Mouse (Mus musculus) forebrain, postnatal 0 days (tissue): ENCODE results near the gene AI837181. TPM values are rescaled to one million over a fixed set of nuclear protein-coding genes. Genes with fewer than 3 reads are reported as not detected.
"Not testable (repeated sequence)": the region's sequence is repeated elsewhere in the genome, so short reads cannot be mapped to it uniquely, and the experiment has no call there.

ENCODE experiments used
- ATAC-seq: fragments of 200-750 bp; cut with Nextera tagmentation; 2 replicates; pipeline ENCODE4 v1.8.0; 2017; ENCODE audit warnings: mild to moderate bottlenecking, moderate library complexity
- DNase-seq: peaks from one replicate; pipeline ENCODE4 v3.0.0-alpha.2; 2015
- H3K27ac ChIP-seq: fragments of 300-500 bp; sonication (generic); 2 replicates; pipeline ENCODE4 v1.5.1; 2014; ENCODE audit warnings: low read depth, mild to moderate bottlenecking, antibody characterized with exemption, low read length, moderate library complexity, mixed read lengths
- H3K27me3 ChIP-seq: fragments of 300-500 bp; sonication (generic); 2 replicates; pipeline ENCODE4 v1.6.1; 2014; ENCODE audit warnings: mild to moderate bottlenecking, low read length, mixed read lengths; ENCODE audit not compliant: insufficient read depth
- H3K36me3 ChIP-seq: fragments of 300-500 bp; sonication (generic); 2 replicates; pipeline ENCODE4 v1.6.1; 2014; ENCODE audit warnings: mild to moderate bottlenecking, moderate library complexity; ENCODE audit not compliant: insufficient read depth
- H3K4me1 ChIP-seq: fragments of 300-500 bp; sonication (generic); 2 replicates; pipeline ENCODE4 v1.6.1; 2014; ENCODE audit warnings: antibody characterized with exemption; ENCODE audit not compliant: insufficient read depth
- H3K4me2 ChIP-seq: fragments of 300-500 bp; sonication (generic); 2 replicates; pipeline ENCODE4 v1.6.1; 2014; ENCODE audit warnings: low read depth, mild to moderate bottlenecking, moderate library complexity
- H3K4me3 ChIP-seq: fragments of 300-500 bp; sonication (generic); 2 replicates; pipeline ENCODE4 v1.5.1; 2014; ENCODE audit warnings: low read depth, low read length, mixed read lengths
- H3K9ac ChIP-seq: fragments of 300-500 bp; sonication (generic); 2 replicates; pipeline ENCODE4 v1.6.1; 2014; ENCODE audit warnings: mild to moderate bottlenecking
- H3K9me3 ChIP-seq: fragments of 300-500 bp; sonication (generic); 2 replicates; pipeline ENCODE4 v1.6.1; 2016; ENCODE audit warnings: low read length
- CTCF ChIP-seq: sonication (generic); IDR thresholded peaks from 2 replicates; pipeline ENCODE4 v1.5.1; 2016; ENCODE audit warnings: antibody characterized with exemption, control low read depth, low read depth
- WGBS: fragments of 180-500 bp; shearing (Covaris S2); extraction: QIAGEN DNeasy Blood & Tissue Kit; methylation state at CpG from one replicate; pipeline ENCODE4 v1.1.7; 2014; 5-methylcytosine and 5-hydroxymethylcytosine counted together
- polyA plus RNA-seq: library from polyadenylated mRNA; unstranded; fragments of >200 nt; fragmentation: Nextera tagmentation; extraction: Ambion mirVana; gene quantifications from 2 replicates; pipeline ENCODE4 v1.2.1, GENCODE M21; 2015
- total RNA-seq: library from RNA; depleted of rRNA; stranded (reverse); fragments of >200 nt; gene quantifications from 2 replicates; pipeline ENCODE4 v1.2.3, GENCODE M21; 2014

Gene AI837181
- total and polyA plus RNA-seq, 2 experiments from 2014 or later = 56.6 to 72.5 TPM

- Histone ChIP-seq H3K27ac (no peak overlapping the region), H3K4me1 (peaks cover 19% of the 10 kb centered on the region), H3K27me3 (no peaks in the 10 kb centered on the region), H3K4me3 (peak overlapping the region; percentile 99; the same call in 1 of the 2 replicates), H3K9me3 (no peaks in the 10 kb centered on the region), H3K4me2 (peak overlapping the region; percentile 81), H3K36me3 (0 out of 2 replicates have a peak, but pooled peaks cover 7% of the 10 kb centered on the region), H3K9ac (no peak overlapping the region)
- ATAC-seq (no peak), DNase-seq (no peak)
- WGBS = 63% methylated on average over 12 of the region's 12 CpGs
- no peak for TF ChIP-seq CTCF
Observed at GRCm38 (mm10) chr19:5389647-5390046, 35.3 kb upstream of the AI837181 start.

DNA sequence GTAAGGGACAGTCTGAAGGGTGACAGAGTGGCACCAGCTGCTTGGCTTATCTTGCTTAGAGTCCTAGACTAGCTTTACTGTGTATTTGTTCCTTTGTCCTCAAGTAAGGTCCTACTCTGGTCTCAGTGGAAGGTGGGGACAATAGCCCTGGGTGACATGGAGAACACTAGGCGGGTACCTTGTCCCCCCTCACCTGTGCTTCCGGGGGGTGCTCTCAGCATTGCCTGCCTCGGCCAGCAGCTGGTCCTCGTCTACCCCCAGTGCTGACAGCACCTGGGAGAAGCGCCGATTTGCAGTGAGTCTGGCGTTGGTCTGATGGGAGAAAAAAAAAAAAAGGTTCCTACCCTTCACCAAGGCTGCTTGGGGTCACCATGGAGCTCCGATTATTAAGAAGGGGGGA, 34.5 kb upstream of the AI837181 start:
- H3K9ac ChIP-seq = no peak overlapping the region
- ATAC-seq (no peak), DNase-seq (no peak)
- no peaks in the 10 kb centered on the region for H3K27me3 ChIP-seq
- WGBS = 88% methylated on average over 8 of the region's 8 CpGs
- peaks cover 19% of the 10 kb centered on the region for H3K4me1 ChIP-seq
- no peaks in the 10 kb centered on the region for H3K9me3 ChIP-seq
- 0 out of 2 replicates have a peak, but pooled peaks cover 4% of the 10 kb centered on the region for H3K36me3 ChIP-seq
- no peak overlapping the region for H3K4me2 ChIP-seq
- no peak overlapping the region for H3K27ac ChIP-seq
- TF ChIP-seq CTCF = no peak
- no peak overlapping the region for H3K4me3 ChIP-seq

DNA sequence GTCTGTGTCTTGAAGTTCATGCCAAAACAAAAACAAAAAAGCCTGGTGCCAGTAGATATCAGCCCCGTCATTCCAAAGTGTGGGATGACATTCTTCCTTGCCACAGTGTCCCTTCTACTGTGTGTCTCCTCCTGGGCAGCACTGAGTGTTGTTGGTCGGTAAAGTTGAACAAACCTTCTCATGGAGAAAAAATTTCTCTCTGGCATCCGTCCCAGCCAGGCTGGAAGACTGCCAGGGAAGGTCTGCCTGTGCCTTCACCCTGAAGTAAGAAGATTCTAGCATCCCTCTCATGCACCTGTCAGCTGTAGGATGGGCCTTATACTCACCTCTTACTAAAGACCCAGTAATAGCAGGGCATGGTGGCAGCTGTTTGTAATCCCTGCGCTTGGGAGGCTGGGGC, 32.1 kb upstream of the AI837181 start:
- Histone ChIP-seq H3K4me2 (no peak overlapping the region), H3K27me3 (no peaks in the 10 kb centered on the region), H3K27ac (no peak overlapping the region), H3K36me3 (no peaks in the 10 kb centered on the region), H3K4me3 (no peak overlapping the region), H3K9me3 (no peaks in the 10 kb centered on the region), H3K9ac (no peak overlapping the region), H3K4me1 (peaks cover 10% of the 10 kb centered on the region)
- DNase-seq = no peak
- ATAC-seq = no peak
- TF ChIP-seq CTCF = no peak
- WGBS = 24% methylated on average over 4 of the region's 4 CpGs

GRCm38 (mm10) chr19:5394168-5394567, 30.8 kb upstream of the AI837181 start:
- 61% methylated on average over 10 of the region's 10 CpGs for WGBS
- Histone ChIP-seq H3K27ac (no peak overlapping the region), H3K36me3 (no peaks in the 10 kb centered on the region), H3K27me3 (no peaks in the 10 kb centered on the region), H3K9ac (no peak overlapping the region), H3K4me3 (no peak overlapping the region), H3K4me1 (peaks cover 9% of the 10 kb centered on the region), H3K4me2 (no peak overlapping the region), H3K9me3 (no peaks in the 10 kb centered on the region)
- ATAC-seq (no peak), DNase-seq (no peak)
- TF ChIP-seq CTCF = no peak

DNA sequence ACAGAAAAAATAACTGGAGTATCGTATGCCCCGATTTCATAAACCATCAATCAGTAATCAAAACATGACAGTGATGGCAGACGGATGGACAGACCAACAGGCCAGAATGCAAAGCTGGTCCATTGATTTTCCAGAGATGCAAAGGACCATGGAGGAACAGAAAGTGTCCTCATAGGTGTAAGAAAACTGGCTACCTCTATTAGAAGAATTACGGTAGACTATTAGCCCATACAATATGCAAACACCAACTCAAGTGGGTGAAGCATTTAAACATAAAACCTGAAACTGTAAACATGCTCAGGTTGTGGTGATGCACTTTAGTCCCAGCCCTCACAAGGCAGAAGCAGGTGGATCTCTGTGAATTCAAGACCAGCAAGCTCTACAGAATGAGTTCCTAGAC, 29.6 kb upstream of the AI837181 start:
- Histone ChIP-seq H3K9ac (no peak overlapping the region), H3K4me1 (no peaks in the 10 kb centered on the region), H3K36me3 (no peaks in the 10 kb centered on the region), H3K27ac (no peak overlapping the region), H3K9me3 (no peaks in the 10 kb centered on the region), H3K4me2 (no peak overlapping the region), H3K4me3 (no peak overlapping the region), H3K27me3 (no peaks in the 10 kb centered on the region)
- ATAC-seq = no peak
- no peak for DNase-seq
- no peak for TF ChIP-seq CTCF
- 74% methylated on average over 4 of the region's 4 CpGs for WGBS

GRCm38 (mm10) chr19:5401073-5401472, 23.9 kb upstream of the AI837181 start:
- H3K27ac ChIP-seq, H3K9ac ChIP-seq, H3K27me3 ChIP-seq, DNase-seq, H3K36me3 ChIP-seq, H3K4me1 ChIP-seq, H3K9me3 ChIP-seq, H3K4me2 ChIP-seq, H3K4me3 ChIP-seq, ATAC-seq: not testable (repeated sequence)
- WGBS = 69% methylated on average over 4 of the region's 4 CpGs

DNA sequence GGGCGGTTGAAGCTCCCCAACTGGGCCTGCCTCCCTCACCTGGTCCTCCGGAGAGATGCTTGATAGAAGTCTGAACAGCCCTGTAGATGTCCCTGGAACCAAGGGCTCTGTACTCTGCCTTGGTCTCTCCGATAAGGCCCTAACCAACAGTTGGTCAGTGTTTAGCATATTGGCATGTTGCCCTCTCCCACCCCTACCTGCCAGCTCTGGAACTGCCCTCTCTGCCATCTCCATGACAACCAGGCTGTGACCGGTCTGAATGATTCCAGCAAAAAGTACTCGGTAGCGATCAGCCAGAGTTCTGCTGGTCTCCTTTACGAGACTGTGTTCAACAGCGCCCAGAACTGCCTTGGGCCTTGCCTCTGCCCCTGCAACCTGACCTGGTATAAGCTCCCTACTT, 22.7 kb upstream of the AI837181 start, which contains the start of gene Tsga10ip:
Gene Tsga10ip, minus strand, starts transcription at position 234 of the 400 bp plus-strand sequence.
- H3K9ac ChIP-seq = no peak within 1 kb of the TSS
- 59% methylated on average over 8 of the region's 8 CpGs for WGBS
- ATAC-seq = no peak

DNA sequence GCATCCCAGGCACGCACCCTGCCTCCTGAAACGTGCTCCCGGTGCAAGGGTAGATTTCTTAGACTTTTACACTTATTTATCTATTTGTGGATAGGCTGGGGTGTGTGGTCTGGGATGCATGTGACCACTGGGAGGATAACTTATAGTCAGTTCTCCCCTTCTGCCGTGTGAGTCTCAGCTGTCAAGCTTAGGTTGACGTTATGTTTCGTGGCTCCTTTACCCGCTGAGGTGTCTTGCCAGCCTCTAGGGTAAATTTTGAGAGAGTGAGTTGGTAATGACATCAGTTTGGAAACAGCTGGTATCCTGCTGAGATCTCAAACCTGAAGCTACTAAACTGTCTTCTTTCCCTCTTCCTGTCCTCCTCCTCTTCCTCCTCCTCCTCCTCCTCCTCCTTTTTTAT, 19.0 kb upstream of the AI837181 start:
- Histone ChIP-seq H3K9ac (peak overlapping the region; percentile 22; the same call in 1 of the 2 replicates), H3K27ac (peak overlapping the region; percentile 41; the same call in 1 of the 2 replicates), H3K27me3 (no peaks in the 10 kb centered on the region), H3K36me3 (no peaks in the 10 kb centered on the region), H3K4me3 (peak overlapping the region; percentile 31), H3K4me1 (peaks cover 4% of the 10 kb centered on the region; the same call in 1 of the 2 replicates), H3K9me3 (no peaks in the 10 kb centered on the region), H3K4me2 (peak overlapping the region; percentile 47)
- no peak for DNase-seq
- no peak for TF ChIP-seq CTCF
- WGBS = 29% methylated on average over 7 of the region's 7 CpGs
- no peak for ATAC-seq

More for the DNA sequence above, 22.7 kb upstream of the AI837181 start, which contains the start of gene Tsga10ip:
- H3K9me3 ChIP-seq = no peaks in the 10 kb centered on the region
- no peak within 1 kb of the TSS for H3K4me3 ChIP-seq
- H3K27me3 ChIP-seq = no peaks in the 10 kb centered on the region
- no peak for TF ChIP-seq CTCF
- DNase-seq = no peak
- H3K36me3 ChIP-seq = no peaks in the 10 kb centered on the region
- H3K4me2 ChIP-seq = no peak within 1 kb of the TSS
- no peak within 1 kb of the TSS for H3K27ac ChIP-seq
- peaks cover 4% of the 10 kb centered on the region; the same call in 1 of the 2 replicates for H3K4me1 ChIP-seq

DNA sequence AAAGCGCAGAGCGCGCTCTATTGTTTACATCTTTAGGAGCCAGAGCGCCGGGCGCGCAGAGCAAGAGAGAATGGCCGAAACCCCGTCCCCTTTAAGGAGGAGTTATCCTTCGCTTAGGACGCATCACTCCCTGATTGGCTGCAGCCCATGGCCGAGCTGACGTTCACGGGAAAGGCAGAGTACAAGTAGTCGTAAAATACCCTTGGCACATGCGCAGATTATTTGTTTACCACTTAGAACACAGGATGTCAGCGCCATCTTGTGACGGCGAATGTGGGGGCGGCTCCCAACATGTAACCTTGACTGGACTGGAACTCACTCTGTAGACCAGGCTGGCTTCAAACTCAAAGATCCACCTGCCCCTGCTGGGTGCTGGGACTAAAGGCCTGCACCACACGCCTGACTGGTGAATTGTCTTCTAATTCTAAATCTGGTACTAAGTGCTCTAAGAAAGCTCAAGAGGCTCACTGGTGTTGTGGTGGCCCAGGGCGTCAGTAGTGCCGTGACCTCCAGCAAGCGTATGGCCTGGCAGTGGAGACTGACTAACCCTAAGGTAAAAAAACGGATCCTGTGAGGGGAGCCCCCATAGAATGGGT, 18.3 kb upstream of the AI837181 start:
- Histone ChIP-seq H3K27ac (peak overlapping the region; percentile 92), H3K4me3 (peak overlapping the region; percentile 46), H3K9ac (peak overlapping the region; percentile 48), H3K4me2 (peak overlapping the region; percentile 56)
- not testable (repeated sequence) for H3K4me1 ChIP-seq, H3K9me3 ChIP-seq, H3K36me3 ChIP-seq, H3K27me3 ChIP-seq
- DNase-seq = peak; percentile 71
- 5% methylated on average over 22 of the region's 25 CpGs for WGBS
- peak; percentile 84 for ATAC-seq
